Mouse (Mus musculus): ENCODE results near the gene Tagln3. TPM values are rescaled to one million over a fixed set of nuclear protein-coding genes. Genes with fewer than 3 reads are reported as not detected.

Tagln3 gene
- total RNA-seq, 2 experiments from 2014 or later, result 0.43 to 0.64 TPM

Other genes starting within 250 kb of the Tagln3 start
- gene Gm609, start 231.6 kb downstream of the Tagln3 start, total RNA-seq (2021), result not detected
- gene Gm17783, start 192.6 kb downstream of the Tagln3 start, total RNA-seq (2021), result not detected
- not detected for gene Slc9c1, start 189.3 kb downstream of the Tagln3 start, total RNA-seq (2021)
- under 1 TPM; 0.22 to 0.25 TPM for gene Gcsam, start 114.2 kb downstream of the Tagln3 start, total RNA-seq (2021)
- gene BC016579, start 70.5 kb downstream of the Tagln3 start, total RNA-seq (2021), result not detected
- not detected for gene Tmprss7, start 30.9 kb downstream of the Tagln3 start, total RNA-seq (2021)
- gene Abhd10, start 18.3 kb upstream of the Tagln3 start, total RNA-seq (2021), result 10 to 100 TPM; 15.2 to 17.9 TPM
- 10 to 100 TPM; 14.8 to 16.4 TPM for gene Phldb2, start 229.0 kb upstream of the Tagln3 start, total RNA-seq (2021)